Mouse (Mus musculus) hindbrain, embryonic 11.5 days (tissue): Measurements from ENCODE around the gene Dab2ip. TPM values are rescaled to one million over a fixed set of nuclear protein-coding genes. Genes with fewer than 3 reads are reported as not detected.
A peak's percentile ranks its signal among the peaks of the same experiment; 100 is the strongest.

ENCODE experiments used
- ATAC-seq: fragments of 200-750 bp; cut with Nextera tagmentation; 2 replicates; pipeline ENCODE4 v1.8.0; 2017; ENCODE audit warnings: mild to moderate bottlenecking, moderate TSS enrichment, moderate library complexity; ENCODE audit not compliant: low FRiP score
- DNase-seq: peaks from one replicate; pipeline ENCODE4 v3.0.0-alpha.2; 2015; ENCODE audit warnings: low spot score
- H3K27ac ChIP-seq: fragments of 300-500 bp; sonication (generic); 2 replicates; pipeline ENCODE4 v1.5.1; 2014; ENCODE audit warnings: mild to moderate bottlenecking, low read depth, low read length
- H3K27me3 ChIP-seq: fragments of 300-500 bp; sonication (generic); 2 replicates; pipeline ENCODE4 v1.6.1; 2014; ENCODE audit warnings: mild to moderate bottlenecking, low read length, moderate library complexity, mixed read lengths; ENCODE audit not compliant: control insufficient read depth, insufficient read depth
- H3K36me3 ChIP-seq: fragments of 300-500 bp; sonication (generic); 2 replicates; pipeline ENCODE4 v1.6.1; 2014; ENCODE audit warnings: mild to moderate bottlenecking, low read length, moderate library complexity, mixed read lengths; ENCODE audit not compliant: control insufficient read depth, insufficient read depth
- H3K4me1 ChIP-seq: fragments of 300-500 bp; sonication (generic); replicated peaks from 2 replicates; pipeline ENCODE4 v1.6.1; 2014; ENCODE audit warnings: low read length, mixed read lengths; ENCODE audit not compliant: control insufficient read depth, insufficient read depth
- H3K4me2 ChIP-seq: fragments of 300-500 bp; sonication (generic); replicated peaks from 2 replicates; pipeline ENCODE4 v1.6.1; 2014; ENCODE audit warnings: mild to moderate bottlenecking, low read depth, low read length
- H3K4me3 ChIP-seq: fragments of 300-500 bp; sonication (generic); 2 replicates; pipeline ENCODE4 v1.5.1; 2014; ENCODE audit warnings: low read depth, low read length
- H3K9ac ChIP-seq: fragments of 300-500 bp; sonication (generic); 2 replicates; pipeline ENCODE4 v1.6.1; 2014; ENCODE audit warnings: low read depth, low read length
- H3K9me3 ChIP-seq: fragments of 300-500 bp; sonication (generic); 2 replicates; pipeline ENCODE4 v1.6.1; 2016; ENCODE audit warnings: low read length; ENCODE audit not compliant: control insufficient read depth
- WGBS: fragments of 180-500 bp; shearing (Covaris S2); extraction: QIAGEN DNeasy Blood & Tissue Kit; methylation state at CpG from one replicate; pipeline ENCODE4 v1.1.7; 2014; 5-methylcytosine and 5-hydroxymethylcytosine counted together
- polyA plus RNA-seq: library from polyadenylated mRNA; unstranded; fragments of >200 nt; fragmentation: Nextera tagmentation; extraction: Ambion mirVana; gene quantifications from 2 replicates; pipeline ENCODE4 v1.2.1, GENCODE M21; 2014

Gene Dab2ip
- polyA plus RNA-seq, 1 experiment from 2014 or later = 37.8 TPM

- Histone ChIP-seq H3K9me3 (no peaks in the 10 kb centered on the region), H3K9ac (no peak overlapping the region), H3K36me3 (no peaks in the 10 kb centered on the region), H3K4me1 (peaks cover 16% of the 10 kb centered on the region; the same call in 1 of the 2 replicates), H3K27me3 (no peaks in the 10 kb centered on the region), H3K27ac (no peak overlapping the region), H3K4me2 (no peak overlapping the region), H3K4me3 (no peak overlapping the region)
- DNase-seq = no peak
- ATAC-seq = no peak
- WGBS = 94% methylated on average over 5 of the region's 5 CpGs
Observed at GRCm38 (mm10) chr2:35688581-35688980, 130.5 kb downstream of the Dab2ip start.

- peaks cover 17% of the 10 kb centered on the region; the same call in 1 of the 2 replicates for H3K4me1 ChIP-seq
Observed at GRCm38 (mm10) chr2:35689881-35690280, 131.8 kb downstream of the Dab2ip start.

GRCm38 (mm10) chr2:35691257-35692049, 133.4 kb downstream of the Dab2ip start:
- no peak overlapping the region for H3K4me2 ChIP-seq

More at GRCm38 (mm10) chr2:35689881-35690280, 131.8 kb downstream of the Dab2ip start:
- no peaks in the 10 kb centered on the region for H3K27me3 ChIP-seq
- no peak overlapping the region for H3K27ac ChIP-seq
- H3K9me3 ChIP-seq = no peaks in the 10 kb centered on the region
- ATAC-seq = no peak
- H3K4me2 ChIP-seq = no peak overlapping the region
- no peaks in the 10 kb centered on the region for H3K36me3 ChIP-seq
- 78% methylated on average over 2 of the region's 2 CpGs for WGBS
- no peak overlapping the region for H3K4me3 ChIP-seq
- DNase-seq = no peak
- H3K9ac ChIP-seq = no peak overlapping the region

GRCm38 (mm10) chr2:35692272-35692900, 134.3 kb downstream of the Dab2ip start:
- DNase-seq (no peak), ATAC-seq (no peak)
- H3K27ac ChIP-seq = no peak overlapping the region
- 91% methylated on average over 11 of the region's 11 CpGs for WGBS
- no peak overlapping the region for H3K9ac ChIP-seq
- H3K27me3 ChIP-seq = no peaks in the 10 kb centered on the region
- H3K4me1 ChIP-seq = peaks cover 21% of the 10 kb centered on the region
- H3K4me2 ChIP-seq = no peak overlapping the region
- no peaks in the 10 kb centered on the region for H3K9me3 ChIP-seq
- no peaks in the 10 kb centered on the region for H3K36me3 ChIP-seq
- no peak overlapping the region for H3K4me3 ChIP-seq

More at GRCm38 (mm10) chr2:35691257-35692049, 133.4 kb downstream of the Dab2ip start:
- no peaks in the 10 kb centered on the region for H3K36me3 ChIP-seq
- H3K9me3 ChIP-seq = no peaks in the 10 kb centered on the region
- WGBS = 17% methylated on average over 7 of the region's 7 CpGs
- H3K4me3 ChIP-seq = no peak overlapping the region
- no peaks in the 10 kb centered on the region for H3K27me3 ChIP-seq
- peak; percentile 53 for ATAC-seq
- no peak overlapping the region for H3K27ac ChIP-seq
- H3K9ac ChIP-seq = no peak overlapping the region
- H3K4me1 ChIP-seq = peaks cover 19% of the 10 kb centered on the region
- peak; percentile 48 for DNase-seq

- H3K4me1 ChIP-seq = peaks cover 21% of the 10 kb centered on the region
- H3K27ac ChIP-seq = no peak overlapping the region
- H3K27me3 ChIP-seq = no peaks in the 10 kb centered on the region
Observed at GRCm38 (mm10) chr2:35693037-35693436, 135.0 kb downstream of the Dab2ip start.

GRCm38 (mm10) chr2:35694111-35694510, 136.0 kb downstream of the Dab2ip start:
- Histone ChIP-seq H3K4me3 (no peak overlapping the region), H3K4me1 (peaks cover 21% of the 10 kb centered on the region), H3K4me2 (no peak overlapping the region), H3K36me3 (no peaks in the 10 kb centered on the region), H3K9me3 (no peaks in the 10 kb centered on the region), H3K9ac (no peak overlapping the region), H3K27ac (no peak overlapping the region), H3K27me3 (no peaks in the 10 kb centered on the region)
- DNase-seq (no peak), ATAC-seq (no peak)
- 71% methylated on average over 2 of the region's 2 CpGs for WGBS

More at GRCm38 (mm10) chr2:35693037-35693436, 135.0 kb downstream of the Dab2ip start:
- H3K9ac ChIP-seq = no peak overlapping the region
- WGBS = 89% methylated on average over 7 of the region's 7 CpGs
- no peaks in the 10 kb centered on the region for H3K9me3 ChIP-seq
- DNase-seq = no peak
- no peaks in the 10 kb centered on the region for H3K36me3 ChIP-seq
- H3K4me3 ChIP-seq = no peak overlapping the region
- H3K4me2 ChIP-seq = no peak overlapping the region
- ATAC-seq = no peak

GRCm38 (mm10) chr2:35696193-35696541, 138.1 kb downstream of the Dab2ip start:
- no peaks in the 10 kb centered on the region for H3K27me3 ChIP-seq
- no peaks in the 10 kb centered on the region for H3K9me3 ChIP-seq
- peaks cover 16% of the 10 kb centered on the region for H3K4me1 ChIP-seq
- WGBS = 66% methylated on average over 7 of the region's 7 CpGs
- no peak overlapping the region for H3K9ac ChIP-seq
- H3K36me3 ChIP-seq = no peaks in the 10 kb centered on the region
- no peak for ATAC-seq
- H3K4me3 ChIP-seq = no peak overlapping the region
- no peak overlapping the region for H3K27ac ChIP-seq
- no peak for DNase-seq
- H3K4me2 ChIP-seq = no peak overlapping the region

- Histone ChIP-seq H3K4me2 (no peak overlapping the region), H3K9me3 (no peaks in the 10 kb centered on the region), H3K4me1 (peaks cover 12% of the 10 kb centered on the region), H3K9ac (no peak overlapping the region), H3K4me3 (no peak overlapping the region), H3K27me3 (no peaks in the 10 kb centered on the region), H3K36me3 (no peaks in the 10 kb centered on the region), H3K27ac (0 out of 2 replicates have a peak overlapping the region, but pooled peaks have one; percentile 10)
- no peak for ATAC-seq
- peak; percentile 18 for DNase-seq
- WGBS = 42% methylated on average over 3 of the region's 3 CpGs
Observed at GRCm38 (mm10) chr2:35696542-35697391, 138.7 kb downstream of the Dab2ip start.
